Mouse (Mus musculus) layer of hippocampus, adult 18-20 months (tissue): ENCODE results near the gene Vmn2r6. TPM values are rescaled to one million over a fixed set of nuclear protein-coding genes. Genes with fewer than 3 reads are reported as not detected.
"Not testable (repeated sequence)": the region's sequence is repeated elsewhere in the genome, so short reads cannot be mapped to it uniquely, and the experiment has no call there.

Experiments
- DNase-seq, 2 experiments: peaks; one replicate each; pipeline ENCODE4 v3.0.0; 2022; ENCODE audit warnings: low spot score in 2 of 2
- long read RNA-seq: library from polyadenylated mRNA; stranded (forward); transcript quantifications from one replicate; pipeline ENCODE4 v2.0.0, GENCODE M21; 2021
- total RNA-seq, 2 experiments: library from RNA; stranded (reverse); gene quantifications; 2 replicates each; pipeline ENCODE4 v1.2.3; 2021

Gene Vmn2r6
- under 1 TPM in 1 of 2 experiments, not detected in 1; 0.05 TPM for total RNA-seq
- long read RNA-seq, result 0 reads

DNA sequence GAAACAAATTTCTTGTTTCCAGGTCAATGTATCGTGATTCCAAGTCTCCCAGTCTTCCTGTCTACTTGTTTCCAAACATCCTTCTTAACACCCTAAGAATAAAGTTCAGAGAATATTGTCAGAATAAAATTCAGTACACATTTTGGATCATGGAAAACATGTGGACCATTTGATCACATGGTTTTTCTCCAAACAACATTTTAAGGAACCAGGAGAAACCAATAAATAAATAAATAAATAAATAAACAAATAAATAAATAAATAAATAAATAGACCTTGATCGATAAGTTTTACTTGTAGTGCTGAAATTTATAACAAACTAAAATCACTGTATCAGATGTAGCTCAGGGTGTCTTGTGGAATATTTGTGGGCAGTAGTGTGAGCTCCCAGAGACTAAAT, at the start of gene Vmn2r6:
Gene Vmn2r6, minus strand, starts transcription at position 101 of the 400 bp plus-strand sequence.
- DNase-seq, result not testable (repeated sequence)

- DNase-seq, result peak in 1 of 2 experiments; percentile 22
These were observed 22.0 kb upstream of the Vmn2r6 start for GRCm38 (mm10) chr3:64587618-64588017.

DNA sequence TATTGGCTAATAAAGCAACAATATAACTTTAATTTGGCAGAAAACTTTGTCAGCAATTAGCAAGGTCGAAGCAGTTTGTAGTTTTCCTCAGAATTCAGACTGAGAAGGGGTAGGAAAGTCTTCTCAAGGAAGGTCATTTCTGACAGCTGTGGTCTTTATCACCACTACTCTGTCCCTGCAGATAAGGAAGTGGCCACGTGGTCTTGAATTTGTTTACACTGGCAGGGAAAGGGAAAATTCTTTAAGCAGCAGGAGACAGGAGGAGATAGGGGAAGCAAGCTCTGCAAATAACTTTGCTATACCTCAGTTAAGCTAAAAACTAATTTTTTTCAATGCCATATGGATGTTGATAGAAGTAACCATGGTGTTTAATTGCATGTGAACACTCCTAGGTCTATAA, 3.2 kb upstream of the Vmn2r6 start:
- not testable (repeated sequence) for DNase-seq

DNA sequence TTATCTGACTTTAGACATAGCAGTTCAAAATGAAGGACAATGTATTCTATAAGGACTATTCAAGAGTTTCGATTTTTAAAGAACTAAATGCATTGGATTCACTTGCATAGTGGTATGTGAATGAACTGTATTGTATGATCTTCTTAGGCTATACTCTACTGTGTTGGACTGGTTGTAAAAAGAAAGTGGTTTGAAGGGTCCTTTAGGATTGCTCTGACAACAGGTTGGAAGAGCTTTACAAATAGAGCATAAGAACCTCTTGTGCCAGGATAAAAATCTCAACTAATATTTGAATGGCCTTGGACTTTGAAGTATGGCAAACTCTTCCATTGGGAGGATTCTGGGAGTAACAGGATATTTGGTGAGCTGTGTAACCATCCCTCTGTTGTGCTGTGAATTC, 42.0 kb downstream of the Vmn2r6 start:
- DNase-seq, result not testable (repeated sequence)

- DNase-seq, result not testable (repeated sequence)
These were observed 55.9 kb downstream of the Vmn2r6 start, which contains the start of gene Vmn2r5 for GRCm38 (mm10) chr3:64509742-64510141. Gene Vmn2r5 (minus strand): TSS chr3:64509842.

Other genes starting within 250 kb of the Vmn2r6 start
- gene Vmn2r4, start 150.5 kb downstream of the Vmn2r6 start, total RNA-seq, result not detected
- gene Vmn2r5, start 56.0 kb downstream of the Vmn2r6 start, total RNA-seq, result not detected